Mouse (Mus musculus) brain, adult 2 months (tissue): ENCODE data around the gene Pgm2l1.
"Not testable (repeated sequence)": the region's sequence is repeated elsewhere in the genome, so short reads cannot be mapped to it uniquely, and the experiment has no call there.

Experiments used
- DNase-seq: peaks from one replicate; pipeline ENCODE4 v3.0.0; 2011; ENCODE audit warnings: low read depth, low spot score

The Pgm2l1 gene

GRCm38 (mm10) chr7:100228957-100229356 is 1.8 kb downstream of the Pgm2l1 start:
- DNase-seq, result no peak

- DNase-seq, result no peak
Measured at GRCm38 (mm10) chr7:100230646-100231045, 3.5 kb downstream of the Pgm2l1 start.

GRCm38 (mm10) chr7:100231661-100232060 is 4.5 kb downstream of the Pgm2l1 start:
- DNase-seq, result peak; percentile 50

- DNase-seq, result no peak
Measured at GRCm38 (mm10) chr7:100233681-100234080, 6.5 kb downstream of the Pgm2l1 start.

- DNase-seq, result peak; percentile 76
Measured at GRCm38 (mm10) chr7:100234264-100234885, 7.2 kb downstream of the Pgm2l1 start.

GRCm38 (mm10) chr7:100238271-100238670 is 11.1 kb downstream of the Pgm2l1 start:
- no peak for DNase-seq

- DNase-seq, result no peak
Measured at GRCm38 (mm10) chr7:100240601-100241000, 13.4 kb downstream of the Pgm2l1 start.

- no peak for DNase-seq
Measured at GRCm38 (mm10) chr7:100243007-100243406, 15.8 kb downstream of the Pgm2l1 start.

- DNase-seq, result no peak
Measured at GRCm38 (mm10) chr7:100244225-100244624, 17.0 kb downstream of the Pgm2l1 start.

- DNase-seq, result no peak
Measured at GRCm38 (mm10) chr7:100245176-100245575, 18.0 kb downstream of the Pgm2l1 start.

- no peak for DNase-seq
Measured at GRCm38 (mm10) chr7:100250667-100251066, 23.5 kb downstream of the Pgm2l1 start.

- DNase-seq, result peak; percentile 30
Measured at GRCm38 (mm10) chr7:100262350-100262749, 35.2 kb downstream of the Pgm2l1 start.

- not testable (repeated sequence) for DNase-seq
Measured at GRCm38 (mm10) chr7:100264934-100265333, 37.7 kb downstream of the Pgm2l1 start.

GRCm38 (mm10) chr7:100272369-100272768 is 45.2 kb downstream of the Pgm2l1 start:
- DNase-seq, result no peak

- DNase-seq, result no peak
Measured at GRCm38 (mm10) chr7:100274507-100274906, 47.3 kb downstream of the Pgm2l1 start.

GRCm38 (mm10) chr7:100276397-100276796 is 49.2 kb downstream of the Pgm2l1 start:
- peak; percentile 49 for DNase-seq

- DNase-seq, result peak; percentile 79
Measured at GRCm38 (mm10) chr7:100279803-100280202, 52.6 kb downstream of the Pgm2l1 start.

GRCm38 (mm10) chr7:100281596-100281995 is 54.4 kb downstream of the Pgm2l1 start:
- peak; percentile 58 for DNase-seq

GRCm38 (mm10) chr7:100283298-100283697 is 56.1 kb downstream of the Pgm2l1 start:
- DNase-seq, result peak; percentile 69

- DNase-seq, result peak; percentile 57
Measured at GRCm38 (mm10) chr7:100285383-100285782, 58.2 kb downstream of the Pgm2l1 start, which contains the start of gene P4ha3. Gene P4ha3, plus strand, starts transcription at chr7:100285520.

- DNase-seq, result peak; percentile 56
Measured at GRCm38 (mm10) chr7:100287748-100288578, 60.8 kb downstream of the Pgm2l1 start.

GRCm38 (mm10) chr7:100288622-100289021 is 61.4 kb downstream of the Pgm2l1 start:
- no peak for DNase-seq

GRCm38 (mm10) chr7:100293546-100293945 is 66.4 kb downstream of the Pgm2l1 start:
- DNase-seq, result no peak
